Mouse (Mus musculus) MEL (cell line): ENCODE measurements around the gene Tmed6. TPM values are rescaled to one million over a fixed set of nuclear protein-coding genes. Genes with fewer than 3 reads are reported as not detected.

Experiments
- DNase-seq: peaks from one replicate; pipeline ENCODE4 v3.0.0; 2011; ENCODE audit warnings: low read depth, low spot score
- H3K27ac ChIP-seq: 2 replicates; pipeline ENCODE4 v1.5.1; 2012; ENCODE audit warnings: low read depth, mild to moderate bottlenecking, control low read depth, low read length, moderate library complexity; ENCODE audit not compliant: control insufficient read depth
- H3K27me3 ChIP-seq, 2 experiments: fragments of 150-350 bp in 1 of 2; sonication (generic) in 1 of 2; 2 replicates each; pipeline ENCODE4 v1.6.1; 2012; ENCODE audit warnings: low read length in 2 of 2, mild to moderate bottlenecking in 2 of 2, improper control_type of control experiment in 1 of 2, moderate library complexity in 1 of 2; ENCODE audit not compliant: insufficient read depth in 2 of 2, control insufficient read depth in 1 of 2
- H3K36me3 ChIP-seq, 2 experiments: 2 replicates each; pipeline ENCODE4 v1.6.1; 2012 to 2014; ENCODE audit warnings: low read length in 2 of 2, improper control_type of control experiment in 1 of 2, inconsistent platforms in 1 of 2, mild to moderate bottlenecking in 1 of 2; ENCODE audit not compliant: insufficient read depth in 2 of 2, control insufficient read depth in 1 of 2
- H3K4me1 ChIP-seq, 2 experiments: fragments of 150-350 bp in 1 of 2; sonication (generic) in 1 of 2; 2 replicates each; pipeline ENCODE4 v1.6.1; 2012; ENCODE audit warnings: low read length in 2 of 2, improper control_type of control experiment in 1 of 2, mild to moderate bottlenecking in 1 of 2; ENCODE audit not compliant: insufficient read depth in 2 of 2, control insufficient read depth in 1 of 2
- H3K4me3 ChIP-seq, 2 experiments: fragments of 150-350 bp in 1 of 2; sonication (generic) in 1 of 2; 2 replicates each; pipeline ENCODE4 v1.5.1; 2012; ENCODE audit warnings: low read depth in 2 of 2, low read length in 2 of 2, mild to moderate bottlenecking in 2 of 2, moderate library complexity in 2 of 2, control low read depth in 1 of 2, improper control_type of control experiment in 1 of 2; ENCODE audit not compliant: control insufficient read depth in 1 of 2, insufficient read depth in 1 of 2
- H3K79me2 ChIP-seq: 2 replicates; pipeline ENCODE4 v1.6.1; 2012; ENCODE audit warnings: mild to moderate bottlenecking, low read length, moderate library complexity; ENCODE audit not compliant: control insufficient read depth, poor library complexity, insufficient read depth
- H3K9ac ChIP-seq: 2 replicates; pipeline ENCODE4 v1.6.1; 2012; ENCODE audit warnings: low read depth, mild to moderate bottlenecking, control low read depth, low read length, moderate library complexity; ENCODE audit not compliant: control insufficient read depth, poor library complexity, severe bottlenecking
- H3K9me3 ChIP-seq: fragments of 150-350 bp; sonication (generic); replicated peaks from 2 replicates; pipeline ENCODE4 v1.6.1; 2012; ENCODE audit warnings: mild to moderate bottlenecking, low read length, improper control_type of control experiment, moderate library complexity; ENCODE audit not compliant: insufficient read depth
- BHLHE40 ChIP-seq: IDR thresholded peaks from 2 replicates; pipeline ENCODE4 v1.6.1; 2012; ENCODE audit warnings: low read depth, mild to moderate bottlenecking, inconsistent platforms, low read length, improper control_type of control experiment, borderline replicate concordance
- CTCF ChIP-seq, 3 experiments: IDR thresholded peaks in 2 of 3; conservative IDR thresholded peaks in 1 of 3; 2 replicates each; pipeline ENCODE4 v1.5.1; 2011 to 2012; ENCODE audit warnings: low read length in 3 of 3, low read depth in 2 of 3, mild to moderate bottlenecking in 2 of 3, improper control_type of control experiment in 1 of 3, inconsistent platforms in 1 of 3, mixed read lengths in 1 of 3, moderate library complexity in 1 of 3; ENCODE audit not compliant: control insufficient read depth in 1 of 3, insufficient read depth in 1 of 3, poor library complexity in 1 of 3, severe bottlenecking in 1 of 3
- ELF1 ChIP-seq: IDR thresholded peaks from 2 replicates; pipeline ENCODE4 v1.6.1; 2014; ENCODE audit warnings: low read depth, mild to moderate bottlenecking, inconsistent platforms, low read length, improper control_type of control experiment, moderate library complexity
- EP300 ChIP-seq, 2 experiments: IDR thresholded peaks; 2 replicates each; pipeline ENCODE4 v1.6.1; 2011; ENCODE audit warnings: improper control_type of control experiment in 2 of 2, low read length in 2 of 2, low read depth in 1 of 2, mild to moderate bottlenecking in 1 of 2
- ETS1 ChIP-seq: IDR thresholded peaks from 2 replicates; pipeline ENCODE4 v1.6.1; 2012; ENCODE audit warnings: low read depth, mild to moderate bottlenecking, inconsistent platforms, low read length, improper control_type of control experiment, moderate library complexity
- HCFC1 ChIP-seq: IDR thresholded peaks from 2 replicates; pipeline ENCODE4 v1.6.1; 2012; ENCODE audit warnings: low read depth, mild to moderate bottlenecking, inconsistent platforms, low read length, improper control_type of control experiment, moderate library complexity
- JUND ChIP-seq: IDR thresholded peaks from 2 replicates; pipeline ENCODE4 v1.6.1; 2011; ENCODE audit warnings: low read depth, mild to moderate bottlenecking, improper control_type of control experiment, low read length
- KAT2A ChIP-seq: conservative IDR thresholded peaks from 2 replicates; pipeline ENCODE4 v1.6.1; 2012; ENCODE audit warnings: low read depth, low read length, improper control_type of control experiment, inconsistent platforms
- MAFK ChIP-seq: IDR thresholded peaks from 2 replicates; pipeline ENCODE4 v1.6.1; 2011; ENCODE audit warnings: low read depth, mild to moderate bottlenecking, low read length, improper control_type of control experiment, borderline replicate concordance
- MAZ ChIP-seq: IDR thresholded peaks from 2 replicates; pipeline ENCODE4 v1.6.1; 2012; ENCODE audit warnings: low read depth, mild to moderate bottlenecking, inconsistent platforms, low read length, improper control_type of control experiment
- MEF2A ChIP-seq: IDR thresholded peaks from 2 replicates; pipeline ENCODE4 v1.6.1; 2014; ENCODE audit warnings: low read depth, mild to moderate bottlenecking, inconsistent platforms, low read length, improper control_type of control experiment; ENCODE audit not compliant: poor library complexity, insufficient replicate concordance, severe bottlenecking; ENCODE audit errors: extremely low read depth
- MYB ChIP-seq: IDR thresholded peaks from 2 replicates; pipeline ENCODE4 v1.6.1; 2011; ENCODE audit warnings: mild to moderate bottlenecking, low read depth, low read length, improper control_type of control experiment
- POLR2A ChIP-seq, 2 experiments: IDR thresholded peaks; 2 replicates each; pipeline ENCODE4 v1.6.1; 2011 to 2012; ENCODE audit warnings: low read length in 2 of 2, mild to moderate bottlenecking in 2 of 2, control low read depth in 1 of 2, improper control_type of control experiment in 1 of 2, low read depth in 1 of 2, moderate library complexity in 1 of 2; ENCODE audit not compliant: control insufficient read depth in 1 of 2, insufficient read depth in 1 of 2, poor library complexity in 1 of 2
- POLR2AphosphoS2 ChIP-seq: IDR thresholded peaks from 2 replicates; pipeline ENCODE4 v1.6.1; 2011; ENCODE audit warnings: low read length, improper control_type of control experiment
- RAD21 ChIP-seq: IDR thresholded peaks from 2 replicates; pipeline ENCODE4 v1.6.1; 2011; ENCODE audit warnings: mild to moderate bottlenecking, low read depth, low read length, improper control_type of control experiment
- RCOR1 ChIP-seq: IDR thresholded peaks from 2 replicates; pipeline ENCODE4 v1.6.1; 2012; ENCODE audit warnings: low read depth, mild to moderate bottlenecking, inconsistent platforms, low read length, improper control_type of control experiment
- TBP ChIP-seq: IDR thresholded peaks from 2 replicates; pipeline ENCODE4 v1.8.0; 2011; ENCODE audit warnings: low read depth, low read length, improper control_type of control experiment
- UBTF ChIP-seq: IDR thresholded peaks from 2 replicates; pipeline ENCODE4 v1.6.1; 2012; ENCODE audit warnings: low read depth, mild to moderate bottlenecking, inconsistent platforms, low read length, improper control_type of control experiment, moderate library complexity, borderline replicate concordance; ENCODE audit not compliant: insufficient read depth
- USF2 ChIP-seq, 2 experiments: IDR thresholded peaks; 2 replicates each; pipeline ENCODE4 v1.6.1; 2011 to 2012; ENCODE audit warnings: improper control_type of control experiment in 2 of 2, low read length in 2 of 2, borderline replicate concordance in 1 of 2, inconsistent platforms in 1 of 2, low read depth in 1 of 2, mild to moderate bottlenecking in 1 of 2; ENCODE audit not compliant: insufficient read depth in 1 of 2
- ZC3H11A ChIP-seq: IDR thresholded peaks from 2 replicates; pipeline ENCODE4 v1.6.1; 2012; ENCODE audit warnings: low read depth, mild to moderate bottlenecking, inconsistent platforms, low read length, improper control_type of control experiment
- ZNF384 ChIP-seq: IDR thresholded peaks from 2 replicates; pipeline ENCODE4 v1.6.1; 2012; ENCODE audit warnings: low read depth, mild to moderate bottlenecking, inconsistent platforms, low read length, improper control_type of control experiment
- polyA plus RNA-seq, 2 experiments: library from polyadenylated mRNA; stranded (reverse) in 1 of 2; unstranded in 1 of 2; fragments of >175 nt in 1 of 2; fragments of >200 nt in 1 of 2; gene quantifications; 2 replicates each; pipeline versions ENCODE4 v1.2.1 to v1.2.4; 2012; ENCODE audit warnings: low replicate concordance in 2 of 2, low read depth in 1 of 2; ENCODE audit not compliant: insufficient read length in 2 of 2, insufficient read depth in 1 of 2, missing spikeins in 1 of 2
- total RNA-seq: library from RNA; depleted of rRNA; stranded (reverse); fragments of 300-350 nt; gene quantifications from 2 replicates; pipeline ENCODE4 v1.2.3, GENCODE M21; 2012

Tmed6 gene
- total and polyA plus RNA-seq, 3 experiments: not detected

GRCm38 (mm10) chr8:107056076-107056972 lies 9.1 kb downstream of the Tmed6 start, which contains the start of the genes Cog8 and Nip7 (continued):
- TF ChIP-seq POLR2A (IDR thresholded peaks at IDR 0.05; ENCODE audit: control insufficient read depth in 1 of 2, insufficient read depth in 1 of 2, low read depth in 1 of 2, low read length in 2 of 2, poor library complexity in 1 of 2): peak; percentile 84 to 88; a peak in 3 of 4 replicates
- TF ChIP-seq RAD21: no peak
- TF ChIP-seq RCOR1: peak; percentile 6; the same call in 1 of the 2 replicates
- peak; percentile 99 for TF ChIP-seq ELF1
- TF ChIP-seq MAFK: no peak
- no peak for TF ChIP-seq USF2 (IDR thresholded peaks at IDR 0.05; ENCODE audit: borderline replicate concordance in 1 of 2, insufficient read depth in 1 of 2, low read depth in 1 of 2, low read length in 2 of 2)
- TF ChIP-seq ETS1: 0 out of 2 replicates have a peak, but pooled peaks have one; percentile 29
- TF ChIP-seq EP300 (IDR thresholded peaks at IDR 0.05; ENCODE audit: low read depth in 1 of 2, low read length in 2 of 2): no peak
- no peak for TF ChIP-seq ZC3H11A
- no peak for TF ChIP-seq MEF2A
- 0 out of 2 replicates have a peak, but pooled peaks have one; percentile 33 for TF ChIP-seq BHLHE40
- peak; percentile 91; the same call in 1 of the 2 replicates for TF ChIP-seq POLR2AphosphoS2
- no peak for TF ChIP-seq UBTF
- TF ChIP-seq JUND: no peak
- TF ChIP-seq CTCF (IDR thresholded peaks at IDR 0.05 in 2 of 3, conservative IDR thresholded peaks at IDR 0.05 in 1 of 3; ENCODE audit: control insufficient read depth in 1 of 3, insufficient read depth in 1 of 3, low read depth in 2 of 3, low read length in 3 of 3, poor library complexity in 1 of 3, severe bottlenecking in 1 of 3): 0 out of 6 replicates have a peak, but pooled peaks of 1 of the 3 experiments have one; percentile 1
- no peak for TF ChIP-seq MYB
- peak; percentile 85 for TF ChIP-seq TBP

GRCm38 (mm10) chr8:107052046-107052445 lies 13.4 kb downstream of the Tmed6 start:
- H3K27ac ChIP-seq: no peak overlapping the region
- peaks cover 0 to 14% of the 10 kb centered on the region in 2 experiments; a peak in 3 of 4 replicates for H3K36me3 ChIP-seq
- H3K27me3 ChIP-seq: no peaks in the 10 kb centered on the region
- TF ChIP-seq HCFC1 (no peak), MAZ (no peak), ZNF384 (no peak), KAT2A (no peak)
- H3K9me3 ChIP-seq: no peaks in the 10 kb centered on the region
- no peak for DNase-seq
- H3K4me3 ChIP-seq: no peak overlapping the region
- peaks cover 48% of the 10 kb centered on the region for H3K79me2 ChIP-seq
- peaks cover 0 to 8% of the 10 kb centered on the region in 2 experiments; a peak in 3 of 4 replicates for H3K4me1 ChIP-seq
- no peak overlapping the region for H3K9ac ChIP-seq
